Mouse (Mus musculus): ENCODE measurements around the gene Egfem1. TPM values are rescaled to one million over a fixed set of nuclear protein-coding genes. Genes with fewer than 3 reads are reported as not detected.
A peak's percentile ranks its signal among the peaks of the same experiment; 100 is the strongest.

The Egfem1 gene
- 0.08 and 0.42 TPM in 2 replicates for polyA plus RNA-seq (2016; fragmentation: Nextera tagmentation; extraction: Ambion mirVana)

- Histone ChIP-seq H3K4me3 (peak within 1 kb of the TSS; percentile 53), H3K27ac (ENCODE audit: poor library complexity, severe bottlenecking) (no peak within 1 kb of the TSS), H3K4me2 (peak within 1 kb of the TSS; percentile 97), H3K4me1 (replicated peaks) (peaks cover 7% of the 10 kb centered on the region), H3K36me3 (no peaks in the 10 kb centered on the region), H3K9me3 (replicated peaks) (no peaks in the 10 kb centered on the region), H3K9ac (no peak within 1 kb of the TSS), H3K27me3 (replicated peaks) (peaks cover 50% of the 10 kb centered on the region)
- ATAC-seq (ENCODE audit: insufficient number of reproducible peaks, low FRiP score): no peak
- WGBS: 7% methylated on average over 12 of the region's 12 CpGs
These were observed at the start of gene Egfem1 for GRCm38 (mm10) chr3:29081952-29082295. Egfem1 (plus strand) TSS chr3:29082023.

DNA sequence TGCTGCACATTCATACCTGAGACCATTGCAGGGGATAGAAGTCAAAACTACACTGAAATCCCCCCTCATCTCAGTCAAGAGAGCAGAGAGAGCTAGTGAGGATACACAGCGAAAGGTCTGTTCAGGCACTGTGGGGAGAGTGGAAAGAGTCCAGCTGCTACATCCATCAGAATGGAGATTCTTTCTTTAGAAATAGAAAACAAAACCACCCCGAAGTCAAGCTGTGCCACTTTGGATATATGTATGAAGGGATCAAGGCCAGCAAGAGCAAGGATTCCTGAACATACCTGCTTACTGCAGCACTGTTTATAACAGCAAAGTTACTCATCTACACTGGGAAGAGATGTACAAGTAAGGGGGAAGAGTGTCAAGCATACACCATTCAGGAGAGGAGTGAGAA is 48.7 kb upstream of the Egfem1 start:
- 64% methylated on average over 2 of the region's 2 CpGs for WGBS
- Histone ChIP-seq H3K27me3 (replicated peaks) (no peaks in the 10 kb centered on the region; the same call in none of the 2 replicates), H3K4me2 (no peak overlapping the region), H3K36me3 (no peaks in the 10 kb centered on the region), H3K9me3 (replicated peaks) (no peaks in the 10 kb centered on the region), H3K4me1 (replicated peaks) (no peaks in the 10 kb centered on the region), H3K4me3 (no peak overlapping the region), H3K27ac (ENCODE audit: poor library complexity, severe bottlenecking) (no peak overlapping the region), H3K9ac (no peak overlapping the region)
- ATAC-seq (ENCODE audit: insufficient number of reproducible peaks, low FRiP score): no peak

- Histone ChIP-seq H3K36me3 (no peaks in the 10 kb centered on the region), H3K4me1 (replicated peaks) (no peaks in the 10 kb centered on the region), H3K27me3 (replicated peaks) (no peaks in the 10 kb centered on the region; the same call in none of the 2 replicates), H3K9ac (no peak overlapping the region), H3K27ac (ENCODE audit: poor library complexity, severe bottlenecking) (no peak overlapping the region), H3K4me3 (no peak overlapping the region), H3K9me3 (replicated peaks) (no peaks in the 10 kb centered on the region), H3K4me2 (no peak overlapping the region)
- ATAC-seq (ENCODE audit: insufficient number of reproducible peaks, low FRiP score): no peak
- 5% methylated on average over 3 of the region's 3 CpGs for WGBS
These were observed 45.7 kb upstream of the Egfem1 start for GRCm38 (mm10) chr3:29036146-29036545.

DNA sequence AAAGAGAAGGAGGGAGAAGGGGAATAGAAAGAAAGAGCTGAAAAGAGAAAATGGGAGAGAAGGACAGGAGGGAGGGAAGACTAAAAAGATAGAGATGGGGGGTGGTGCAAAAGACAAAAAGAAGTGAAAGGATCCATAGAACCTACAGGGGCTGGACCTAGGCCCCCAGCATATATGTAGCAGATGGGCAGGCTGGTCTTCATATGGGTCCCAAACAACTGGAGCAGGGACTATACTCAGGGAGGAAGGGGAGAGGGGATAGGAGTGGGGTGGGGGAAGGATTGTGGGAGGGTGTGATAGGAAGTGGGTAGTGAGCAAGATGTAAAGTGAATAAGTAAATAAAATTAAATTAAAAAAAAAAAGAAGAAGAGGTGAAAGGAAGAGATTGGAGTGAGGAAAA is 45.2 kb upstream of the Egfem1 start:
- Histone ChIP-seq H3K9me3 (replicated peaks) (no peaks in the 10 kb centered on the region), H3K4me2 (no peak overlapping the region), H3K4me1 (replicated peaks) (no peaks in the 10 kb centered on the region), H3K36me3 (no peaks in the 10 kb centered on the region), H3K9ac (no peak overlapping the region), H3K27me3 (replicated peaks) (no peaks in the 10 kb centered on the region; the same call in none of the 2 replicates), H3K4me3 (no peak overlapping the region), H3K27ac (ENCODE audit: poor library complexity, severe bottlenecking) (no peak overlapping the region)
- no peak for ATAC-seq (ENCODE audit: insufficient number of reproducible peaks, low FRiP score)

GRCm38 (mm10) chr3:29040064-29040463 is 41.8 kb upstream of the Egfem1 start:
- no peak overlapping the region for H3K4me3 ChIP-seq
- H3K4me1 ChIP-seq (replicated peaks): no peaks in the 10 kb centered on the region
- no peak overlapping the region for H3K9ac ChIP-seq
- no peaks in the 10 kb centered on the region for H3K9me3 ChIP-seq (replicated peaks)
- no peak for ATAC-seq (ENCODE audit: insufficient number of reproducible peaks, low FRiP score)
- H3K4me2 ChIP-seq: no peak overlapping the region
- no peak overlapping the region for H3K27ac ChIP-seq (ENCODE audit: poor library complexity, severe bottlenecking)
- H3K36me3 ChIP-seq: no peaks in the 10 kb centered on the region
- 77% methylated on average over 7 of the region's 7 CpGs for WGBS
- no peaks in the 10 kb centered on the region; the same call in 1 of the 2 replicates for H3K27me3 ChIP-seq (replicated peaks)

DNA sequence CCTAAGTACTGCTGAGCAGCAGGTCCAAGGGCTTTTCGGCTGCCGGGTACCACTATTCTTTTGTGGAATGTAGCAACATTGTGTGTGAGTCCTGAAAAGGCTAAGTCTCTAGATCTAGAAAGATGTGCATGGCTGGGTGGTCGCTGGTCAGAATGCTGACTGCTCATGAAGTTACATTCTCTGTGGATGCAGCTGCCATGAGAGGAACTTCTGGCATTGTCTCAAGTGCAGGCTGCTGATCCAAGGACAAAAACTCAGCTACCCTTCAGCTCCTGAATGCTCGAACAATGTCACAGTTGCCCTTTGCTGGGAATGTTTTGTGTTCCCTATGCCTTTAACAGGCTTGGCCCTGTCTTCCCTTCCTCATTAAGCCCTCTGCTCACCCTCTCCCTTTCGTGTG is 35.5 kb upstream of the Egfem1 start:
- WGBS: 71% methylated on average over 5 of the region's 5 CpGs
- ATAC-seq (ENCODE audit: insufficient number of reproducible peaks, low FRiP score): no peak
- Histone ChIP-seq H3K36me3 (no peaks in the 10 kb centered on the region), H3K4me3 (no peak overlapping the region), H3K9me3 (replicated peaks) (no peaks in the 10 kb centered on the region), H3K27ac (ENCODE audit: poor library complexity, severe bottlenecking) (no peak overlapping the region), H3K4me2 (no peak overlapping the region), H3K4me1 (replicated peaks) (no peaks in the 10 kb centered on the region), H3K9ac (no peak overlapping the region), H3K27me3 (replicated peaks) (no peaks in the 10 kb centered on the region)

- Histone ChIP-seq H3K27me3 (replicated peaks) (no peaks in the 10 kb centered on the region), H3K4me2 (no peak overlapping the region), H3K27ac (ENCODE audit: poor library complexity, severe bottlenecking) (no peak overlapping the region), H3K4me3 (no peak overlapping the region), H3K36me3 (no peaks in the 10 kb centered on the region), H3K9me3 (replicated peaks) (no peaks in the 10 kb centered on the region), H3K4me1 (replicated peaks) (no peaks in the 10 kb centered on the region), H3K9ac (no peak overlapping the region)
- ATAC-seq (ENCODE audit: insufficient number of reproducible peaks, low FRiP score): no peak
- 66% methylated on average over 14 of the region's 14 CpGs for WGBS
These were observed 34.4 kb upstream of the Egfem1 start for GRCm38 (mm10) chr3:29047273-29047932.

GRCm38 (mm10) chr3:29063156-29063555 is 18.7 kb upstream of the Egfem1 start:
- H3K9ac ChIP-seq: no peak overlapping the region
- no peak for ATAC-seq (ENCODE audit: insufficient number of reproducible peaks, low FRiP score)
- 81% methylated on average over 4 of the region's 4 CpGs for WGBS

GRCm38 (mm10) chr3:29068428-29069098 is 13.3 kb upstream of the Egfem1 start:
- 77% methylated on average over 6 of the region's 6 CpGs for WGBS
- H3K36me3 ChIP-seq: no peaks in the 10 kb centered on the region
- H3K9me3 ChIP-seq (replicated peaks): no peaks in the 10 kb centered on the region
- H3K27me3 ChIP-seq (replicated peaks): no peaks in the 10 kb centered on the region
- no peaks in the 10 kb centered on the region for H3K4me1 ChIP-seq (replicated peaks)
- H3K9ac ChIP-seq: no peak overlapping the region
- no peak overlapping the region for H3K27ac ChIP-seq (ENCODE audit: poor library complexity, severe bottlenecking)
- H3K4me2 ChIP-seq: no peak overlapping the region
- ATAC-seq (ENCODE audit: insufficient number of reproducible peaks, low FRiP score): no peak
- H3K4me3 ChIP-seq: no peak overlapping the region

More at GRCm38 (mm10) chr3:29063156-29063555, 18.7 kb upstream of the Egfem1 start:
- H3K27ac ChIP-seq (ENCODE audit: poor library complexity, severe bottlenecking): no peak overlapping the region
- H3K9me3 ChIP-seq (replicated peaks): no peaks in the 10 kb centered on the region
- no peaks in the 10 kb centered on the region for H3K36me3 ChIP-seq
- H3K4me1 ChIP-seq (replicated peaks): no peaks in the 10 kb centered on the region
- no peak overlapping the region for H3K4me3 ChIP-seq
- H3K27me3 ChIP-seq (replicated peaks): no peaks in the 10 kb centered on the region
- no peak overlapping the region for H3K4me2 ChIP-seq

- no peak overlapping the region for H3K27ac ChIP-seq (ENCODE audit: poor library complexity, severe bottlenecking)
- WGBS: 60% methylated on average over 4 of the region's 4 CpGs
- H3K4me2 ChIP-seq: no peak overlapping the region
- no peak for ATAC-seq (ENCODE audit: insufficient number of reproducible peaks, low FRiP score)
- no peaks in the 10 kb centered on the region for H3K4me1 ChIP-seq (replicated peaks)
- no peaks in the 10 kb centered on the region for H3K9me3 ChIP-seq (replicated peaks)
- H3K4me3 ChIP-seq: no peak overlapping the region
- no peaks in the 10 kb centered on the region for H3K27me3 ChIP-seq (replicated peaks)
- H3K36me3 ChIP-seq: no peaks in the 10 kb centered on the region
- no peak overlapping the region for H3K9ac ChIP-seq
These were observed 10.5 kb upstream of the Egfem1 start for GRCm38 (mm10) chr3:29071315-29071714.

GRCm38 (mm10) chr3:29081517-29081916 is 306 bp upstream of the Egfem1 start:
- Histone ChIP-seq H3K27me3 (replicated peaks) (peaks cover 50% of the 10 kb centered on the region), H3K27ac (ENCODE audit: poor library complexity, severe bottlenecking) (no peak overlapping the region), H3K4me2 (peak overlapping the region; percentile 97)

More at GRCm38 (mm10) chr3:29081517-29081916, 306 bp upstream of the Egfem1 start:
- H3K9me3 ChIP-seq (replicated peaks): no peaks in the 10 kb centered on the region
- H3K4me1 ChIP-seq (replicated peaks): peaks cover 7% of the 10 kb centered on the region
- no peaks in the 10 kb centered on the region for H3K36me3 ChIP-seq
- 22% methylated on average over 13 of the region's 13 CpGs for WGBS
- H3K9ac ChIP-seq: no peak overlapping the region
- peak overlapping the region; percentile 53; the same call in 1 of the 2 replicates for H3K4me3 ChIP-seq
- no peak for ATAC-seq (ENCODE audit: insufficient number of reproducible peaks, low FRiP score)
